Mouse (Mus musculus) layer of hippocampus, postnatal 14 days (tissue): Measurements from ENCODE around the gene Focad. TPM values are rescaled to one million over a fixed set of nuclear protein-coding genes. Genes with fewer than 3 reads are reported as not detected.

ENCODE experiments used
- DNase-seq, 2 experiments: peaks; one replicate each; pipeline ENCODE4 v3.0.0; 2021 to 2022; ENCODE audit warnings: low spot score in 2 of 2, mixed read lengths in 1 of 2
- total RNA-seq, 2 experiments: library from RNA; stranded (reverse); gene quantifications; 2 replicates each; pipeline ENCODE4 v1.2.3; 2021

Gene Focad
- total RNA-seq, 2 experiments from 2014 or later = 67.5 to 74.0 TPM

DNA sequence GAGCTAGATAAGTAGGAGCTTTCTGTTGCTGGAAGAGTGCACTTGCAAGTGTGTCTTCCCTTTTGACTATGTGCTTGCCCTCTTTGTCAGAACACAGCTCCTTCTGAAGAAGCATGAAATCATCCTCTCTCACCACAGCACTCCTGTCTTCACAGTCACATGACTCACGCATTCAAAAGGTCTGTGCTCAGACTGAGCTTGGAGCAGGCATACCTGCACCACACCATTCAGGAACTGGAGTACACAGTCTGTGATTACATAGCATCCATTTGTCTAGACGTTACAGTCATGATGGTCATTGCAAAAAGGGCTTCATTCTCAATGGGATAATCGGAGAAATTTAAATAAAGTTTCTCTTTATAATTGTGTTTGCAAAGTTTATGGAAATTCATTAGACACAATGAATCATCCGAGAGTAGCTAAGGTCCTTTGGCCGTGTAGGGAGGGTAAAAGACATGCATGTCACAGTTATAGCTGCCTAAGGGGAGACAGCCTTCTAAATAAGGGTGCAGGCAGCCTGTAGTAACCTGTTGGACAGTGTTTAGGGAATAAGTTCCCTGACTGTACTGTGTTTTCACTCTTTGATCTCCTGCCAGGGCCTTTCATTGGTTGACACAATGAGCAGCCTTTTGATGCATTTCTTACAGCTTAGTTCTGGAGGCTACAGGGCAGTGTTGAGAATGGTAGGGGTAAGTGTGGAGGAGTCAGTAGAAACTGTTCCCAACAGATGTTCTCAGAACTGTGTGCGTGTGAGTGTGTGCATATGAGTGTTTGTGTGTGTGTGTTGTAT lies 206.6 kb downstream of the Focad start:
- DNase-seq = no peak

DNA sequence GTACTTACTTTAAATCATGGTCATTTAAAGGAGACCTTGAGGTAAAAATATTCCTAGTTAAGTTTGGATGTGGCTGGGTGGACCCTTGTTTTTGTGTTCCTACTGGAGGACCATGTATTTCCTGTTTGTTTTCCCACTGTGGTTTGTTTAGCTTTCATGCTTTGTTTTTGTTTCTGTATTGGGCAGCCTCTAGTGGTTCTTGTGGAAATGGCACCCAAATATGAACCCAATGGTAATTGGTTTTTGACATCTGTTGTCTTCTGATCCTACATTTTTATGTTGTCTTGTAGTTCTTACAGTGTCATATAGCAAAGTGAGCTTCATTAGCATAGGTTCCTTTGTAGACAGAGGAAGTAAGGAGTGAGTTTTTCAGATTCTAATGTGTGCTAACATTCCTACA lies 207.9 kb downstream of the Focad start:
- DNase-seq = peak in 1 of 2 experiments; percentile 47

DNA sequence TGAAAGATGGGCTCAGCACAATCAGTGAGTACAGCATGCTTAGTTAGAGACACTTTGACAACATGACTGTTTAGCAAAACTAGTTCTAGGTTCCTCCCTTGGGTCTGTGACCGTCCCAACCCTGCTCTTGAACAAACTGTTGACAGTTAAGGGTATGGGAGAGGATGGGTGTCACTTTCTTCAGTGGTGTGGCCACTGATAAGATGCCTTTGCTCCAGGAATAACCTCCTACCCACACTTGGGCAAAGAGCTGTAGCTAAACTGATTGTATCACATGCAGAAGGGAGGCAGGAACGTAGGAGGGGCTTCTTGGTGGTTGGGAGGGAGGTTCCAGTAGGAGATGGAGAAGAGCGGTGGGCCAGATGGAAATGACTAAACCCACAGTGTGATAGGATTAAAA lies 213.3 kb downstream of the Focad start:
- DNase-seq = no peak

DNA sequence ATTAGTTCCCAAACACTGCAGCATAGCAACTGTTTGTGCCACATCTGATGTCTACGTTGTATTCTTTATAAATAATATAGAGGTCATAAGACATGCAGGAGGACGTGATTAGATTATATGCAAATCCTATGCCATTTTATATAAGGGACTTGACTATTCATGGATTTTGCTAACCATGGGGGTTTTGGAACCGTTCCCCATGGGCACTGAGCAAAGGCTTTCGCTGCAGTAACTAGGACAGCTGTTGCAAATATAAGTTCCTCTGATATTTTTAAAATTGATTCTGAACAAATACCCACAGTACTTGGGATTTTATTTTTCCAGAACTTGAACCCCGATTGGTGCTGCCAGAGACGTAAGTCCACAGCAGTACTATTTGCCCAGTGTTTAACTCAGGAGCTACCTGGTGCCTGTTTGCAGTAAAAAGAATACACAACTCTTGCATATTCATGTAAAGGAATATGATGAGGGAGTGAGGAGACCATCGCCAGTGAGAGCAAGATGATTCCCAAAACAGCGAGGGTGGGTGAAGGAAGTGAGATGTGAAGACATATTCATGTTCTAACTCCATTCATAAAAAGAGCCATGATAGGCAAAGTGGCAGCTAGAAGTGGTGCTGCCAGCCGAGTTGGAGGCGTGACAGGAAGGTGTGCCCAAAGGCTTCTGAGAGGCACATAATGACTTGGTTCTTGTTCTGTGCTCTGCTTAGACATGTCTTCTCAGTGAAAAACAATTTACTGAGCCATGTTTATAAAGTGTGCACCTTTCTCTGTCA lies 214.1 kb downstream of the Focad start:
- DNase-seq = no peak

DNA sequence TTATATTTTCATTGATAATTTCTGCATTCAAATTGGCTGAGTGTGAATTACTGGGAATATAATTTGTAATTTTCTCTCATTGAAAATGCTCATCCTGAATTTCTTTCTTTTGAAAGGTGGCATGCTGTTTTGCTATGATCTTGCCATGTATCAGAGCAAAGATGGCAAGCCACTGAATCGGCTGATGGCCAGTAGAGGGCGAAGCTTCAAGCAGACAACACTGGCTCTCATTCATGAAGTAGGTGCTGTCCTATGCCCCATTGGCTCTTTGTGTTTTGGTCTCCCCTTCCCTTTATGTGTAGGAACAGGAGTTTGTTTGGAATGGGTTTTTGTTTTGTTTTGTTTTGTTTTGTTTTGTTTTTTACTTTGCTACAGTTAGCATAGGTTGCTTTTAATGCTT lies 215.2 kb downstream of the Focad start:
- peak in 1 of 2 experiments; percentile 26 for DNase-seq

DNA sequence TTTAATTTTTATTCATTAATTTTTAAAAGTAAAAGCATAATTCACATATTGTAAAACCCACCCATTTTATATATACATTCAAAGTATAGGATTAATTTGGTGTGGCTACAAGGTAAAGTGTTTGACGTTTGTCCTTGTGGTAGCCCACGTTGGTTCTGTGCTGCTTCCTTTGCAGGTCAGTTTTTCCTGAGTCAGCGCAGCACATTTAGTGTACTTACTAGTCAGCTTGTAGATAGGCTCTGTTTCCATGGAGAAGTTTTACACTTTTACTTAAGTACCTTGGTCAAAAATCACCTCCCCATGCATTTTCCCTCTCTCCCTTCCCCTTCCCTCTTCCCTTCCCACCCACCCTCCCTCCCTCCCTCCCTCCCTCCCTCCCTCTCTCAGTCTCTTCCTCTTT lies 220.5 kb downstream of the Focad start:
- no peak for DNase-seq

DNA sequence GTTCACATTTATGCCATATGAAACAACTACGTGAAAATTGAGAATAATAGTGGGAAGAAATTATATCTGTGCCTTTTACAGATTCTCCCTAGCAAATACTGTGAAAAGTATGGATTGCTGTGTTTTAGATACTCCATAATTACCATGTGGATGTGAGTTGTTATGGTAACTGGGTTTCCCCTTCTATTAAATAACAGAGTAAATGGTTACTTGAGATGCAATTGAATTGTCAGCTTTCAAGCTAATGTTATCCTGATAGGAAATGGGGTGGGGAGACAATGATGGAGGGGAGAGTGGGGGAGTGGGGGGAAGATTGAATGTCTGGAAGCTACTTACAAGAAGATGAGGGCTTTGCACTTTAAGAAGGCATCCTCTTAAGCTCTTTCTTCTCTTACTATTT lies 225.6 kb downstream of the Focad start:
- no peak for DNase-seq

DNA sequence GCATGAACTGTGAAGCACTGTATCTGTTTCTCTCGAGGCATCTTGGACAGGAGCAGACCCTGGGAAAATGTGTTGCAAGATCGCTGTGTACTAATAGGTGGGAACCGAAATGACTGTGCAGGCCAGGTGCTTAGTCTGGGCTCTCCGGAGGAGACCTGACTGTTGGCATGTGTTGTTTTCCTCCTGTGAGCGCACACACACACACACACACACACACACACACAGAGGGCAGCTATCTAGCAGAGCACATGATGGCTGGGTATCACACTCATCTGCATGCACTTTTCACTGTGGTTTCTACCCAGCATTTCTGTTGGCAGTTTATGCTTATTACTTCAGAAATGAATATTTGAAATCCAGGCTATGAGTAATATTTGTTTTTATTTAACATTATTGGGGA lies 231.0 kb downstream of the Focad start:
- no peak for DNase-seq

DNA sequence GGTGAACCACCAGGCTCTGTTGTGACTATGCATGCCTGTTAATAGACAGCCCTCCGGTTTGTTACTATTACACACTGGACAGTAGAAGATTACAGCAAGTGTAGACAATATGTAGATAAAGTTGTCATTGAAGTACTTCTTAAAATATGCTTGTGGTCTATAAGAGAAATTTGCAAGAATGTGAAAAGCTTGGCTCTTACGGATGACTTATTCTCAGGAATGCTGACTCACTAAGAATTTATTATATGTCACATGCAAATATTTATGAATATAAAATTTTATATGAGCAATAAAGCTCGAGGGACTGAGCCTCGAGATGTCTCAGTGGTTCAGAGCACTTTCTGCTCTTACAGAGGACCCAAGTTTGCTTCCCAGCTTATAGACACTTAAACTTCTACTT lies 240.1 kb downstream of the Focad start:
- no peak for DNase-seq

DNA sequence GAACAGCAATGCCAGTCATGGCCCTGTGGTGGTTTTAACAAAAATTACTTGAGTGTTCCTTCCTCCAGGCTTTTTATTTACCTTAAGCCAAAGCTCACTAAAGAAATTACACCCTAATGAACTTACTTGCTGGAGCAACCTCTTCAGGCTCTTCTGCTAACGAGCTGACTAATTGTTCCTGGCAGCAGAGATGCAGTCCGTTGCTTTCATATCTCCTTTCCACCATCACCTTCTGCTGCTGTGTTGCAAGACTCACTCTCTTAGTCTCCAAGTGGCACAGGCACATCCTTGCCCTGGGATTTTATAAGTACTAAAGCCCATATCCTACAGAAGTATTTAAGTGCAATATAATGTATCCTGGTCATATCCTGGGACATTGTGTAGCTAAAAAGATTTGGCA lies 242.3 kb downstream of the Focad start:
- DNase-seq = no peak

DNA sequence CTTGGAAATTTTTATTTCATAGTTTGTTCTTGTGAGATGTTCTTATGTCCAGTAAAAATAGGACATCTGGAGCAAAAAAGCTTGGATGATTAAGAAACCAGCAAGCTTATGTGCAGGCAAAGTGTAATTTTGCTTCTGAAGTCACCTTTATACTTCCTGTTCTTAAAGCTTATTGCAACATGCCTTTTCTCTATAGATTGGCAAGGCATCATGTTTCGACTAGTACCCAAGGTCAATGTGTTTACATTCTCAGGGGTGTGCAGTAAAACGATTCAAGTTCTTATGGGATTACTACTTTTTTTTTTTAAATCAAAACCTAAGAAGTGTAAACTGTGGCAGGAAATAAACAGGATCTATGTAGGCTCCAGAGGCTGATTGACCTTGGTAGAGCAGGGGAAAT lies 242.9 kb downstream of the Focad start:
- DNase-seq = no peak

DNA sequence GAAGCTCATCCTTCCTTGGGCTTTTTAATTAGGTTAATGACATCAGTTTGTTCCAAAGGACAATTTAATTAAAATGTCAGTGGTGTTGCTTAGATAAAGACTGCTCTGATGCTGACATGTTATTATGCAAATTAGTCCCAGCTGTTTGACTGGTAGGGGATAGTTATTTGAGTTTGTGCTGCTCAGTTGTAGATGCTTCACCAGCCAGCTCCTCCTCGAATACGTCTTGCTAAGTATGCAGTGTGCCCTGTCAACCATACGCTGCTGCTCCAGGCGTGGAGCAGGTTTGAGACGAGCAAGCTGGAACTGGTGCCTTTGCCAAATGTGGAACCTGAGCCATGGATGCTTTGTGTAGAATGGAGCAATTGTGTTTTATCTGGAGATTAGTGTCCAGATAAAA lies 243.7 kb downstream of the Focad start:
- DNase-seq = no peak

DNA sequence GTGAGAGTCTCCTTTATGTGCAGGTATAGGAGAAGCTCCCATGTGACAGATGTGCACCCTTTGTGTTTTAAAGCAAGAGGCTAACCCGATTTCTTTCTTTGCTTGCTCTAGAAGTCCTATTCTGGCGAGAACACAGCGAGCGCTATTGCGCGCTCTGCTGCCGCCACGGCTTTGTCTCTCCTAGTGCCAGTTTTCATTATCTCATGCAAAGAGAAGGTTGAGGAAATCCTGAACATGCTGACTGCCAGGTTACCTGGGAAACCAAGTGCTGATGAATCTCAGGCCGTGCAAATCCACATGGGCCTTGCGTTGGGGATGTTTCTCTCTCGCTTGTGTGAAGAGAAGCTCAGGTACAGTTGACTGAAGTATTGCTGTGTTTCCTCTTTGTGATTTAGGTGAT lies 250.0 kb downstream of the Focad start:
- peak; percentile 22 to 45 for DNase-seq

DNA sequence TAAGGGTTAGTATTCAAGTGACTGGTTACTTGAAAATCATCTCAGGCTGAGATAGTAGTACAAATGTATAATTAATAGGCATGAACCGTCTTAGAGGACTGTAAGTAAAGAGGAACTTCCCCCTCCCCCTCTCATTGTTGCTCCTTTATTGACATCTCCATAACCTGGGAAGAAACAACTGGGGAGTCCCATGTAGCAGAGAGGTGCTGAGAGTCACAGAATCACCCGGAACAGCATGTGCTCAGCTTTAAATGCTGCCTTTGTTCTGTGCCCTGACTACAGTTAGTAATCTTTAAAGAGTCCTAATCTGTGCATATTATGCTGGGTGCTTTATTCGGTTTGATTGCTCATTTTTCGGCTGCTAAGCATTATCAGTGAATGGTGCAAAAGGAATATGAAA lies 250.6 kb downstream of the Focad start:
- no peak for DNase-seq

DNA sequence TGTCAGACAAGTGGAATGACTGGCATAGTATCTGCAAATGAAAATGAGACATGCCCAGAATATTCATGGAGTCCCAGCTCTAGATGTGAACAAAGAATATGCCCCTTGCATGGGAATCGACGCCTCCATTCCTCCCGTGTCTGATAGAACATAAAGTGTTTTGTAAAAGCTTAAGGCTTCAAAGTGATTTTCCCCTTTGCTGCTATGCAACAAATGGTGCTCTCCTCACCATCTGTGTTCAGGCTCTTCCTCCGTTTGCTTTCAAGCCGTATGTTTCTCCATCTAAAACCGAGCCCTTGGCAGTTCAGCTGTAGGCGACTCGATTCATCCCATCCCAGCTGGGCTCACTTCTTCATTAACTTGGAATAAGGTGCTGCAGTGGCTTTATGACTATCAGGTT lies 251.5 kb downstream of the Focad start:
- peak; percentile 25 to 49 for DNase-seq

DNA sequence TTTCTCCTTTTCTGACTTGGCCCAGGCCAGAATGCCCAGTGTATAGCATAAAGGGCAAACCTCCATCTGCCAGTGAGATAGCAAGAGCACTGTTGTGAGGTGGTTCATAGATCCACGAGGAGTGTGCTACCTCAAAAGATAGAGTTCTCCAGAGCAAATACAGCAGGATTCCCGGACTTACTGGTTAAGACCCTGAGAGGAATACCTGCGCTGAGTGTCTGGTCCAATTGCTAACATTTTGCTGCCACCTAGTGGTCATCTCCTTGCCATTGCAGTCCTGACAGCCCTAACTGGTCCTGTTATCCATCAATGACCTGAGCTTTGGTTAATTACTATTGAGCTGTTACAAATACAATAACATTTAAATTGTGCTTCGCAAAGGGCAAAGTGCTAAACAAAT lies 256.5 kb downstream of the Focad start:
- peak; percentile 66 to 90 for DNase-seq

DNA sequence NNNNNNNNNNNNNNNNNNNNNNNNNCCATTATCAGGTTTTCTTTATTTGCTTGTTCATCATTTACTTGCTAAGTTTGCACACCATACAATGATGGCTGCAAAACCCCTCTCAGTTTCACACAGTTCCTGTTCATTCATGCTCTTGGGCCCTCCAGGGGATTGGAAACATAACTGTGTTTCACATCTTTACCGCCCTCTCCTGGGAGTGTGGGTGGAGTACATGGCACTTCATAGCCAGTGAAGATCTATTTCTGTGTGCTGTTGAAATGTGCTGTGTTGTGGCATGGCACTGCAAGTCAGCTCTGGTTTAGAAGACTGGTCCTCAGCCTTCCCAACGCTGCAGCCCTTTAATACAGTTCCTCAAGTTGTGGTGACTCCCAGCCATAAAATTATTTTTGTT lies 262.2 kb downstream of the Focad start:
- no peak for DNase-seq

DNA sequence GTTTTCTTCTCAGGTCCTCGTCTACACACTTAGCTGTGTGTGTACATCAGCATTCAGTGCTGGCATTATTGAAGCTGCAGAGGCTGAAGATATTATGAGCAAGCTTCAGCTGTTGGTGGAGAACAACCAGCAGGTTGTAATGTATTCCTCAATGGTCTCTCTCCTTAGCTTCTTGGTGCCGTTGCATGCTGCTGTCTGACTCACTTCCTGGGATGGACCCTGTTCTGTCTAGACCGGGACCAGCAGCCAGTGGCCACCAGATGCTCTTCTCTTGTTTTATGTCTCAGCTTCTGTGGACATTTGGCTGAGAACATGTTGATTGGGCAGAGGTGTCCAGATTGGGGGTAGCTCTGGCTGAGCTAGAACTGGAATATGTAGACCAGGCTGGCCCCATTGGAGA lies 263.0 kb downstream of the Focad start:
- DNase-seq = no peak

DNA sequence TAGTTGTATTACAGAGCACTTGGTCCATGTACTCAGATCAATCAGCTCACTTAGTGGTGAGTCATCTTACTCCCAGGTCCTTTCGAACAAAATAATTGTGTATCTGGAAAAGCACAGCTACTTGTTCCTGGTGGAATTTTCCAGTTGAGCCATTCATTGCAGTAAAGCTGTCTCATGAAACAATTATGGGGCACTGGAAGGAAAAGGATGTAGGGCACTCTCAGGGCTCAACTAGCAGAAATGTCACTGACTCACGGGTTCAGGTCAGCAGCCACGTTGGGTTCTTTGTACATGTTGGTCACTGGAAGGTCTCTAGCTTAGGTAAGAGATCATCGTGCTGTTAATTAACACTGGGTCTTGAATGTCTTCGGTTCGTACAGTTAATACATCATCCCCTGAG lies 275.5 kb downstream of the Focad start:
- DNase-seq = no peak

DNA sequence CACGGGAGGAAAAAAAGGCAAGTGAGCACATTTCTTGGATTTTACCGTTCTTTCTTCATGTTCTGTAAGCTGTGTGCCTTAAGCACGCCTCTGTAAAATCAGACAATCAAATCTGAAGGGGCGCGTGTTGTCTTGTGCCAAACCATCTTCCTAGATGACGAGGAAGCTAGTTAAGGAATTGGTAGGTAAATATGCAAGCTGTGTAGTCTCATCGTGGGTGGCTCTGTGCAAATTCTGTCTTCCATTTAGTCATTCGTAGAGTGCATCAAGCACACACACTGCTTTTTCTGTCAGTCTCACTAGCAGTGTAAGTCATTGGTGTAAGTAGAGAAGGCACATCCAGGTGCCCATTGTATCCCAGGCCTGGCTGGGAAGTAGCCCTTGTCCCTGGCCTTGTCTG lies 276.4 kb downstream of the Focad start:
- no peak for DNase-seq

DNA sequence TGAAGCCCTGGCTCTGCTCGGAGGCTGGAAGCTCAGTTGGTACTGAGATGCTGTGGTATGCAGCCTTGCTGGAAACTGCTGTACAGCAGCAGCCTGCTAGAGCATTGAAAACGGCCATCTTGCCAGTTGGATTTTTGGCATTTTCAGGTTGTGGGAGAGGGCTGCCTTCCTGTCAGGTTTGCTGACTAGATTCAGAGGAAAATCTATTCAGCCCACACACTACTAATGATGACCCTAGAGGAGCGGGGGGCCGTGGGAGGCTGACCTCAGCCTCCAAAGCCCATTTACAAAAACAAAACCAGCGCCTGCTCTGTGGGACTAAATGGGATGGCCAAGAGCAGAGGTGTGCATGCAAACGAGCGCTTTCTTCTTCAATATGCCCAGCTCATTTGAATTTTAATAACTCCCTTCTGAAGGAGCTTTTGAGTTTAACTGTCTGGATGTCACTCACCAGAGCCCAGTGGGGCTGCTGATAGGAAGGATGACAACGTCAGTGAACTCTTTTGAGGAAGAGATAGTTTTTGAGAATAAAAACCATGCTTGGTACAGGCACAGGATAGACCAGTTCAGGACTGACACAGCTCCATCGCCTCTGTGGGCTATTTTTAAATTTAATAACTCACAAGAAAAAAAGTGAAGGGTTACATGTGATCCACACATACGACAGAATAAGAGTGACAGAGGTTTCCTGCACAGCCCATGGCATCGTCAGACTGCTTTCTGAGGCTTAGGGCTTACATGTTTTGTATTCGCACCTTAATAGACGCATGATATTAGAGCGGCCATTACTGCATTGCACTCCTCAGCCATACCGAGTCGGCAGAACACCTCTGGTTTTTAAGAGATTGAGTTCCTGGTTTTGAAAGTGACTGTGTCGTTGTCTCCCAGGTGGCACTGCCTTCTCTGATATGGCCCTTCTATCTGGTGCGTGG lies 278.1 kb downstream of the Focad start:
- no peak for DNase-seq

DNA sequence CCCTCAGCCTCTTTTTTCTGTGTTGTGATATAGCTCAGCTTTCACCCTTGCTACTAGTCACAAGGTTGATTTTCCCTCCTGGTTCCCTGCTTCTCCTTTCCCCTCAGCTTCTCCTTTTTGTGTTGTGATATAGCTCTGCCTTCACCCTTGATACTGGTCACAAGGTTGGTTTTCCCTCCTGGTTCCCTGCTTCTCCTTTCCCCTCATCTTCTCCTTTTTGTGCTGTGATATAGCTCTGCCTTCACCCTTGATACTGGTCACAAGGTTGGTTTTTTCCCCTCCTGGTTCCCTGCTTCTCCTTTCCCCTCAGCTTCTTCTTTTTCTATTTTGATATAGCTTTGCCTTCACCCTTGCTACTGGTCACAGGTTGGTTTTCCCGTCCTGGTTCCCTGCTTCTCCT lies 295.6 kb downstream of the Focad start:
- no peak for DNase-seq
